Mouse (Mus musculus): ENCODE measurements around the gene Lrrk2. TPM values are rescaled to one million over a fixed set of nuclear protein-coding genes. Genes with fewer than 3 reads are reported as not detected.
"Not testable (repeated sequence)": the region's sequence is repeated elsewhere in the genome, so short reads cannot be mapped to it uniquely, and the experiment has no call there.

Gene Lrrk2
- total RNA-seq, 2 experiments from 2014 or later, result 0.55 to 1.1 TPM

DNA sequence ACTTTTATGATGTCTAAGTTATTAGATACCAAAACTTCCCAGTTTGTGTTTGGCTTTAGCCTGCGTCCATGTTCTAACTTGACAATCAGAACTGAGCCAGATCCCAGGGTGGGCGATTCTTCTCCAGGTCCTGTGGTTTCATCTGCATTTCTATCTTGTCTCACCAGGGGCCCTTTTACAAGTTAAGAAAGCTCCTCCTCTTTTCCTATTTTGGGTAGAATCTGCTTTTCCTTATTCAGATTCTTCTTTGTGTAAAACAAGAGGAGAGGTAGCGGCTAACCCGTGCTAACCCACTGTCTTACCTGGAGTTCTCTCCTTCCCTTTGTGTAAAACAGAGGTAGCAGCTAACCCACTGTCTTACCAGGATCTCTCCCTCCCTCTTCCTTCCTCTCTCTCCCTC is 99.1 kb downstream of the Lrrk2 start:
- ATAC-seq (replicated peaks; ENCODE audit: low FRiP score, low TSS enrichment, poor library complexity, severe bottlenecking), result no peak

GRCm38 (mm10) chr15:91779166-91779565 is 106.2 kb downstream of the Lrrk2 start:
- no peak for ATAC-seq (replicated peaks; ENCODE audit: low FRiP score, low TSS enrichment, poor library complexity, severe bottlenecking)

DNA sequence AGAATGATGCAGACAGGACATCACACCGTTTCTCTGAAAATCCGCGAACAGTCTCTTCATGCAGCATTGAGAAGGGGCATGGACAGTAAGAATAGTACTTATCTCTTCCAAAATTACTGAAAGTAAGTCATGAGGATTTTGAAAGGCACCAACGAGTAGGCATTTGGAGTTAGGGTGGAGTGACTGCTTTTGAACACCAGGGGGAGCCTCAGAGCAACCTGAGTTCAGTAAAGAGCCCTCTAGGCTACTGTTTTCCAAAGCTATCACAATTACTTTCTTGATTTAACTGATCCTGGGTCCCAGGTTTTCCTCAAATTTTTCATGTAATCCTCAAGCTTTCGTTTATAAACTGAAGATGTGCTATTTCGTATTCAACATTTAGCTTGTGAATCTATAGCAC is 108.2 kb downstream of the Lrrk2 start:
- ATAC-seq (replicated peaks; ENCODE audit: low FRiP score, low TSS enrichment, poor library complexity, severe bottlenecking), result peak; percentile 79; the same call in 1 of the 2 replicates

DNA sequence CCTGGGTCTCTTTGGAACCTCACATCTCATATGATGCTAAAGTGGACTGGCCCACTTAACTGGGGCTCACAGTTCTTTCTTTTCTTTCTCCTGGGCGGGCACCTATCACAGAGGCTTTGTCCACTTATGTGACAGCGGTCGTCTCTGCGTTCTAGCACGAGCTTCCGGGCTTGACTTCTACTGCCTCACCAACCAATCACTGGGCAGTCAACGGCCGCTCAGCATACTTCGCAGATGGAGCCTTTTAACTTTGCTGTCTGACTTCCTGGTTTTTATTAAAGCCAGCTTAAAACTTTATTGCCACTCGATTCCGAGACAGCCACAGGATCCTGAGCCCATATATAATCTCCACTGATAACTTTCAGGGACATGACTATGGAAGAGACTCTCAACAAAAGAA is 115.4 kb downstream of the Lrrk2 start:
- no peak for ATAC-seq (replicated peaks; ENCODE audit: low FRiP score, low TSS enrichment, poor library complexity, severe bottlenecking)

DNA sequence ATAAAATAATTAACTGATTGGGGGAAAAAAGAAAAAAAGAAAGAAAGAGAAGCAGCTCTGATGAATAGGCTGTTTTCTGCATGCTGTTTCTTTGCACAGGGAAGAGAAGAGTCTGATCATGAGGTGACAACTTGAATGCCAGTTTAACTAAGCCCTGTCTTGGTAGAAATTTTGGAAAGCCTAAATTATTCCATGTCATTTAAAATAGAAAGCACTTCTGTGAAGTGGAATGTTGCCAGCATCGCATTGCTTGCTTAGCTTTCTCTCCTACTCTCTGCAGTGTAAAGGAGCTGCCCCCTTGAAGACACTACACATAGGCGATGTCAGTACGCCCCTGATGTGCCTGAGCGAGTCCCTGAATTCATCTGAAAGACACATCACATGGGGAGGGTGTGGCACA is 133.5 kb downstream of the Lrrk2 start:
- no peak for ATAC-seq (replicated peaks; ENCODE audit: low FRiP score, low TSS enrichment, poor library complexity, severe bottlenecking)

DNA sequence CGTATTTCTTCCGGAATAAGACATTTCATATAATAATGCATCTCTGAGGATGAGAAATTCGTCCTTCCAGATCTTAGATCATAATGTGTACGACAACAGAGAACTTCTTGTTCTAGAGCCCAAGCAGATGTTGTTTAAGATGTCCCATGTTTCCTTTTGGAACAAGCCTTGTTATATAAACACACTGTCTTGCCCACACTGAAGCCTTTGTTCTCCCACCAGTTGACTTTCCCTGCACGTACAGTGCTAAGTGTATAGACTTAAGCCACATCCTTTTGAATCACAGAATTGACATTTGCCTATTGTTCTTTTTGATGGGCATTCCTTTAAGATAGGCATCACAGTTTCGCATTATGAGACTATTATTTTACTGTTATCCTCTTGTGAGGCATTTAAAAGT is 162.3 kb downstream of the Lrrk2 start:
- ATAC-seq (replicated peaks; ENCODE audit: low FRiP score, low TSS enrichment, poor library complexity, severe bottlenecking), result no peak

DNA sequence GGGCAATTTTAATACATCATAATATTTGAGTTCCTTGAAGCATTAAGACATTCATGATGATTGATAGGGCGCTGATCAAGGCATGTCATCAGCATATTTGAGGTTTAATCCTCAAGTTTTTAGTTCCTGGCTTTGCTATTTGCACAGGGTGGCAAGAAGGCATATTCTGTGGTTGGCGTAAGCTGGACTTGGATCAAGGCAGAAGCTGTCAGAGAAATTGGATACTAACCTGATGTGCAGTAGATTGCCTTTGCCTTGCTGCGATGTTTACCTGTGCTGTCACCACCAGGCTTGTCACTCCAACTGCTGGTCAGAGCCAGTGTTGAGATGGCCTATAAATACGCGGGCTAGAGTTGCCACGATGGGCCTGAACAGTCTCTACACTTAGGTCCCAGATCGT is 165.0 kb downstream of the Lrrk2 start, which contains the start of gene Smgc:
TSS of gene Smgc (plus strand) at position 301 of the 400 bp plus-strand sequence.
- ATAC-seq (replicated peaks; ENCODE audit: low FRiP score, low TSS enrichment, poor library complexity, severe bottlenecking), result no peak

DNA sequence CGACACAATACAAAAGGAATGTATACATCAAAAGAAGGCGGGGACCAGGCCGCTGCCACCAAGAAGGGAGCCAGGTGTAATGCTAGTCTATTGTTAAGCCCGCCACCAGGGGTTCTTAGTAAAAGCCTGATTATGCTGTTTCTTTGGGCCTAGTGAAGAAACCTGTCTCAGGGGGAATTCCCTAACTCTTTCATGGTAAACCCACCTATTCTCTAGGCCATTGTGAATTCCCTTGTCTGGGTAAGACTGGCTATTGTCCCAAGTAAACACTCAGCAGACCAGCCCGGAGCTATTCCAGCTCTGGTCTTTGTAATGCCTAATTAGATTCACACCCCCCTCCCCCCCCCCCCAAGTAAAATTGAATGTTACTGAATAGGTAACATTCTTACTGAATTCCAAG is 191.2 kb downstream of the Lrrk2 start:
- ATAC-seq (replicated peaks; ENCODE audit: low FRiP score, low TSS enrichment, poor library complexity, severe bottlenecking), result not testable (repeated sequence)

Other genes starting within 250 kb of the Lrrk2 start
- not detected in 2 replicates for gene Slc2a13, start 99.9 kb upstream of the Lrrk2 start, total RNA-seq (2014; fragmentation: Nextera tagmentation)
- gene Slc2a13, start 99.9 kb upstream of the Lrrk2 start, total RNA-seq (2017), result not detected in 2 replicates
- gene Smgc, start 165.1 kb downstream of the Lrrk2 start, total RNA-seq (2014; fragmentation: Nextera tagmentation), result not detected in 2 replicates
- gene Smgc, start 165.1 kb downstream of the Lrrk2 start, total RNA-seq (2017), result not detected in 2 replicates

Measured in megakaryocyte-erythroid progenitor cell, adult 5-6 weeks (primary cell).